Mouse (Mus musculus) C2C12 (cell line): ENCODE results near the gene Olfr826.

Experiments used
- CEBPB ChIP-seq: IDR thresholded peaks from one replicate; pipeline ENCODE4 v1.6.1; 2011; ENCODE audit warnings: low read depth, mild to moderate bottlenecking, control low read depth, moderate library complexity
- CTCF ChIP-seq: IDR thresholded peaks from one replicate; pipeline ENCODE4 v1.5.1; 2011; ENCODE audit not compliant: control insufficient read depth, insufficient read depth, insufficient read length
- MAX ChIP-seq: IDR thresholded peaks from one replicate; pipeline ENCODE4 v1.6.1; 2011; ENCODE audit warnings: mild to moderate bottlenecking, control low read depth
- MYOD1 ChIP-seq: IDR thresholded peaks from one replicate; pipeline ENCODE4 v1.6.1; 2011; ENCODE audit warnings: low read depth; ENCODE audit not compliant: control insufficient read depth, insufficient read length
- MYOG ChIP-seq: IDR thresholded peaks from one replicate; pipeline ENCODE4 v1.6.1; 2011; ENCODE audit not compliant: control insufficient read depth, insufficient read length; ENCODE audit errors: extremely low read depth
- USF1 ChIP-seq: IDR thresholded peaks from one replicate; pipeline ENCODE4 v1.6.1; 2011; ENCODE audit warnings: low read depth, mild to moderate bottlenecking, control low read depth, moderate library complexity

GRCm38 (mm10) chr10:130144121-130144520 is 39.9 kb downstream of the Olfr826 start:
- no peak for TF ChIP-seq CTCF
- TF ChIP-seq MAX, result no peak
- no peak for TF ChIP-seq MYOG
- no peak for TF ChIP-seq USF1
- no peak for TF ChIP-seq MYOD1
- TF ChIP-seq CEBPB, result no peak
